Mouse (Mus musculus) spleen, adult 2 months (tissue): ENCODE measurements around the gene Rnf167.

ENCODE experiments used
- CTCF ChIP-seq: fragments of 200-500 bp; IDR thresholded peaks from 2 replicates; pipeline ENCODE4 v1.5.1; 2011; ENCODE audit warnings: mild to moderate bottlenecking, inconsistent platforms; ENCODE audit not compliant: insufficient read depth, insufficient read length, insufficient replicate concordance; ENCODE audit errors: extremely low read depth
- POLR2A ChIP-seq: fragments of 200-500 bp; IDR thresholded peaks from 2 replicates; pipeline ENCODE4 v1.6.1; 2011; ENCODE audit warnings: low read depth, low read length, inconsistent platforms

- TF ChIP-seq CTCF, result no peak
- TF ChIP-seq POLR2A, result no peak
Measured at GRCm38 (mm10) chr11:70697376-70697775, 50.3 kb downstream of the Rnf167 start.
